10 mouse cellular contexts compared by ENCODE assay signal in genomic region chr7:51783923-51784686, GRCm38 (mm10).
DNase-seq lines count a peak whose midpoint lies in the region; ATAC-seq lines count a peak whose summit lies in the region.
"Had no signal": no experiment of that assay in that cellular context is flagged by ENCODE, and none has a peak within 500 bp of the region (broad histone marks: within the 10 kb centered on the region; RNA-seq: fewer than 3 reads in every experiment).

No protein-coding gene starts in this region.

- H3K36me3 ChIP-seq in forebrain, embryonic 16.5 days (ENCODE audit: control insufficient read depth, insufficient read depth) = no peaks in the 10 kb centered on the region
- H3K36me3 ChIP-seq in midbrain, embryonic 13.5 days = no peaks in the 10 kb centered on the region
- H3K36me3 ChIP-seq: liver, embryonic 12.5 days had no signal

- H3K4me2 ChIP-seq in forebrain, embryonic 16.5 days (ENCODE audit: low read length) = peak overlapping the region; percentile 34
- H3K4me2 ChIP-seq in midbrain, embryonic 13.5 days (replicated peaks) = peak overlapping the region; percentile 30
- H3K4me2 ChIP-seq: liver, embryonic 12.5 days had no signal

- no peaks in the 10 kb centered on the region for H3K27me3 ChIP-seq in forebrain, embryonic 16.5 days (replicated peaks; ENCODE audit: control insufficient read depth, insufficient read depth, low read length)
- H3K27me3 ChIP-seq in midbrain, embryonic 13.5 days = no peaks in the 10 kb centered on the region
- H3K27me3 ChIP-seq: liver, embryonic 12.5 days; megakaryocyte, embryonic 14.5 days had no signal

- WGBS in forebrain, embryonic 16.5 days = 4% methylated on average over 14 of the region's 14 CpGs
- WGBS in midbrain, embryonic 13.5 days = 41% methylated on average over 14 of the region's 14 CpGs

- H3K27ac ChIP-seq in forebrain, embryonic 16.5 days (ENCODE audit: low read length) = peak overlapping the region; percentile 89
- H3K27ac ChIP-seq in midbrain, embryonic 13.5 days = peak overlapping the region; percentile 76
- H3K27ac ChIP-seq: liver, embryonic 12.5 days had no signal

- DNase-seq in brain, adult 2 months (ENCODE audit: low read depth, low spot score) = peak; percentile 87
- peak; percentile 44 to 71 for DNase-seq in cerebellum, postnatal 14 days
- no peak for DNase-seq in urinary bladder, adult 18-20 months (ENCODE audit: low spot score in 2 of 2)
- no peak for DNase-seq in gastrocnemius, postnatal 10 days
- DNase-seq in right cerebral cortex, adult 2 months (ENCODE audit: low spot score in 2 of 2) = no peak
- no peak for DNase-seq in adrenal gland, adult 8-10 months

- H3K9me3 ChIP-seq in forebrain, embryonic 16.5 days (ENCODE audit: control insufficient read depth, low read length) = no peaks in the 10 kb centered on the region
- H3K9me3 ChIP-seq in midbrain, embryonic 13.5 days = no peaks in the 10 kb centered on the region
- H3K9me3 ChIP-seq: liver, embryonic 12.5 days had no signal

- peaks cover 10% of the 10 kb centered on the region for H3K4me1 ChIP-seq in forebrain, embryonic 16.5 days (replicated peaks; ENCODE audit: control insufficient read depth, insufficient read depth, low read length)
- peaks cover 15% of the 10 kb centered on the region for H3K4me1 ChIP-seq in midbrain, embryonic 13.5 days (replicated peaks)
- H3K4me1 ChIP-seq: liver, embryonic 12.5 days; megakaryocyte, embryonic 14.5 days had no signal

- ATAC-seq in forebrain, embryonic 16.5 days = peak; percentile 90
- peak; percentile 78 for ATAC-seq in midbrain, embryonic 13.5 days
- ATAC-seq: liver, embryonic 12.5 days had no signal

- no peak overlapping the region for H3K4me3 ChIP-seq in forebrain, embryonic 16.5 days (replicated peaks; ENCODE audit: low read length)
- no peak overlapping the region for H3K4me3 ChIP-seq in midbrain, embryonic 13.5 days (replicated peaks)
- H3K4me3 ChIP-seq: liver, embryonic 12.5 days; megakaryocyte, embryonic 14.5 days had no signal

- no peak overlapping the region for H3K9ac ChIP-seq in forebrain, embryonic 16.5 days (replicated peaks; ENCODE audit: low read depth, low read length)
- H3K9ac ChIP-seq in midbrain, embryonic 13.5 days (replicated peaks) = peak overlapping the region; percentile 28; the same call in 1 of the 2 replicates
- H3K9ac ChIP-seq: liver, embryonic 12.5 days had no signal

Comparison
In these comparisons a context has a peak if more than half of its experiments do, and no peak if none do; other contexts are left out.
1. DNase-seq: peak in brain, adult 2 months (single experiment) and cerebellum, postnatal 14 days (2 of 2); none in urinary bladder, adult 18-20 months (0 of 2), gastrocnemius, postnatal 10 days (single experiment), right cerebral cortex, adult 2 months (0 of 2) and adrenal gland, adult 8-10 months (single experiment).